Comparison of ENCODE assay signal across 20 mouse cellular contexts in genomic region chr8:57680044-57680443, GRCm38 (mm10). TPM values are rescaled to one million over a fixed set of nuclear protein-coding genes. Genes with fewer than 3 reads are reported as not detected.
DNase-seq lines count a peak whose midpoint lies in the region; ATAC-seq and TF ChIP-seq lines count a peak whose summit lies in the region.
"Had no signal": no experiment of that assay in that cellular context is flagged by ENCODE, and none has a peak within 500 bp of the region (broad histone marks: within the 10 kb centered on the region; RNA-seq: fewer than 3 reads in every experiment).

No protein-coding gene starts in this region.

- no peak overlapping the region for H3K4me2 ChIP-seq in forebrain, postnatal 0 days (ENCODE audit: low read depth)
- no peak overlapping the region for H3K4me2 ChIP-seq in lung, postnatal 0 days (replicated peaks; ENCODE audit: low read depth, low read length)
- H3K4me2 ChIP-seq: hindbrain, embryonic 15.5 days had no signal

- H3K4me3 ChIP-seq in forebrain, postnatal 0 days (ENCODE audit: low read depth, low read length), result no peak overlapping the region
- H3K4me3 ChIP-seq in forebrain, embryonic 10.5 days, result no peak overlapping the region
- no peak overlapping the region for H3K4me3 ChIP-seq in lung, postnatal 0 days (ENCODE audit: low read depth, low read length)
- H3K4me3 ChIP-seq: embryonic facial prominence, embryonic 10.5 days; erythroblast, embryonic 14.5 days; gastrocnemius, adult 2 months; heart, embryonic 10.5 days; hindbrain, embryonic 15.5 days had no signal

- no peak overlapping the region for H3K9ac ChIP-seq in forebrain, postnatal 0 days
- H3K9ac ChIP-seq in lung, postnatal 0 days (replicated peaks; ENCODE audit: low read depth), result no peak overlapping the region
- H3K9ac ChIP-seq: hindbrain, embryonic 15.5 days had no signal

- DNase-seq in forebrain, postnatal 0 days, result no peak
- no peak for DNase-seq in forebrain, embryonic 10.5 days (ENCODE audit: extremely low spot score, low spot score)
- peak; percentile 6 to 55 for DNase-seq in layer of hippocampus, adult 18-20 months (ENCODE audit: low spot score in 2 of 2)
- DNase-seq in layer of hippocampus, adult 9-10 months (ENCODE audit: low spot score), result no peak
- peak; percentile 54 for DNase-seq in brain, adult 2 months (ENCODE audit: low read depth, low spot score)
- peak; percentile 3 to 33 for DNase-seq in layer of hippocampus, postnatal 14 days (ENCODE audit: low spot score in 2 of 2)
- DNase-seq in urinary bladder, adult 2 months (ENCODE audit: low spot score), result no peak
- DNase-seq in lung, postnatal 0 days (ENCODE audit: low spot score), result no peak
- DNase-seq: adrenal gland, postnatal 10 days; cerebellum, adult 18-20 months; cerebellum, postnatal 10 days; gastrocnemius, adult 2 months; gastrocnemius, postnatal 36 days; heart, adult 18-20 months; heart, postnatal 10 days had no signal

- no peak for TF ChIP-seq CTCF in forebrain, postnatal 0 days (IDR thresholded peaks at IDR 0.05; ENCODE audit: low read depth)
- no peak for TF ChIP-seq CTCF in lung, postnatal 0 days (IDR thresholded peaks at IDR 0.05)

- no peaks in the 10 kb centered on the region for H3K9me3 ChIP-seq in forebrain, postnatal 0 days (ENCODE audit: low read length)
- H3K9me3 ChIP-seq in forebrain, embryonic 10.5 days, result no peaks in the 10 kb centered on the region
- H3K9me3 ChIP-seq in lung, postnatal 0 days (ENCODE audit: low read length), result no peaks in the 10 kb centered on the region
- H3K9me3 ChIP-seq: embryonic facial prominence, embryonic 10.5 days; heart, embryonic 10.5 days; hindbrain, embryonic 15.5 days had no signal

- H3K27me3 ChIP-seq in forebrain, postnatal 0 days (ENCODE audit: insufficient read depth, low read length), result no peaks in the 10 kb centered on the region
- H3K27me3 ChIP-seq in forebrain, embryonic 10.5 days (ENCODE audit: poor library complexity, severe bottlenecking), result no peaks in the 10 kb centered on the region
- no peaks in the 10 kb centered on the region for H3K27me3 ChIP-seq in lung, postnatal 0 days (replicated peaks; ENCODE audit: insufficient read depth, low read length)
- H3K27me3 ChIP-seq: hindbrain, embryonic 15.5 days had no signal

- H3K27ac ChIP-seq in forebrain, postnatal 0 days (ENCODE audit: low read depth, low read length), result peak overlapping the region; percentile 15; the same call in 1 of the 2 replicates
- H3K27ac ChIP-seq in forebrain, embryonic 10.5 days, result no peak overlapping the region
- no peak overlapping the region for H3K27ac ChIP-seq in lung, postnatal 0 days (ENCODE audit: low read length)
- H3K27ac ChIP-seq: embryonic facial prominence, embryonic 10.5 days; gastrocnemius, adult 2 months; heart, embryonic 10.5 days; hindbrain, embryonic 15.5 days had no signal

- ATAC-seq in forebrain, postnatal 0 days, result peak; percentile 66
- no peak for ATAC-seq in lung, postnatal 0 days
- ATAC-seq: intestine, embryonic 16.5 days had no signal

- H3K36me3 ChIP-seq in forebrain, postnatal 0 days (ENCODE audit: insufficient read depth), result no peaks in the 10 kb centered on the region
- no peaks in the 10 kb centered on the region for H3K36me3 ChIP-seq in forebrain, embryonic 10.5 days (replicated peaks)
- no peaks in the 10 kb centered on the region for H3K36me3 ChIP-seq in lung, postnatal 0 days (ENCODE audit: insufficient read depth, low read length)
- H3K36me3 ChIP-seq: embryonic facial prominence, embryonic 10.5 days; heart, embryonic 10.5 days; hindbrain, embryonic 15.5 days had no signal

- 39% methylated on average over 5 of the region's 5 CpGs for WGBS in forebrain, postnatal 0 days
- WGBS in forebrain, embryonic 10.5 days, result 86% methylated on average over 5 of the region's 5 CpGs
- WGBS in lung, postnatal 0 days, result 75% methylated on average over 5 of the region's 5 CpGs

- no peak for TF ChIP-seq EP300 in lung, postnatal 0 days (IDR thresholded peaks at IDR 0.05)

- H3K4me1 ChIP-seq in forebrain, postnatal 0 days (ENCODE audit: insufficient read depth), result no peaks in the 10 kb centered on the region
- H3K4me1 ChIP-seq in forebrain, embryonic 10.5 days, result no peaks in the 10 kb centered on the region
- no peaks in the 10 kb centered on the region for H3K4me1 ChIP-seq in lung, postnatal 0 days (ENCODE audit: insufficient read depth, low read depth, low read length)
- H3K4me1 ChIP-seq: embryonic facial prominence, embryonic 10.5 days; heart, embryonic 10.5 days; hindbrain, embryonic 15.5 days had no signal

RNA-seq across cellular contexts. Expression of gene Galnt7, which starts 27.2 kb away (rescaled TPM):
- total RNA-seq in forebrain, postnatal 0 days (2014; rRNA removed), result 7.2 and 8.0 TPM in 2 replicates
- 4.0 and 5.3 TPM in 2 replicates for polyA plus RNA-seq in forebrain, postnatal 0 days (2015; fragmentation: Nextera tagmentation; extraction: Ambion mirVana)
- 24.2 and 25.9 TPM in 2 replicates for polyA plus RNA-seq in forebrain, embryonic 10.5 days (2016; fragmentation: Nextera tagmentation; extraction: Ambion mirVana)
- 10 to 100 TPM; 11.0 to 13.3 TPM for total RNA-seq in layer of hippocampus, adult 18-20 months (2021)
- 10 to 100 TPM in 1 of 2 experiments, 1 to 10 TPM in 1; 9.4 to 10.9 TPM for total RNA-seq in layer of hippocampus, postnatal 14 days (2021)
- 13.2 and 13.4 TPM in 2 replicates for polyA plus RNA-seq in urinary bladder, adult 2 months (2012; rRNA removed)
- 5.0 and 5.7 TPM in 2 replicates for polyA plus RNA-seq in lung, postnatal 0 days (2015; fragmentation: Nextera tagmentation; extraction: Ambion mirVana)
- polyA plus RNA-seq: erythroblast, embryonic 14.5 days had no signal

Comparison
In these comparisons a context has a peak if more than half of its experiments do, and no peak if none do; other contexts are left out.
1. DNase-seq: peak in layer of hippocampus, adult 18-20 months (2 of 2), brain, adult 2 months (single experiment) and layer of hippocampus, postnatal 14 days (2 of 2); none in forebrain, postnatal 0 days (single experiment), forebrain, embryonic 10.5 days (single experiment), layer of hippocampus, adult 9-10 months (single experiment), urinary bladder, adult 2 months (single experiment) and lung, postnatal 0 days (single experiment).